Mouse (Mus musculus): ENCODE measurements at regions not wholly inside any gene's neighbourhood (a gene's known extent, or its start where the extent isn't known, plus 50 kb on each side); places are given as distances from the start of the nearest gene placed in this dataset.

- no peak for DNase-seq (ENCODE audit: low read depth)
Observed at GRCm38 (mm10) chr2:105454353-105454752, 55.2 kb upstream of the Rcn1 start.

- no peak for DNase-seq (ENCODE audit: low read depth)
Observed at GRCm38 (mm10) chr2:105454836-105455235, 55.7 kb upstream of the Rcn1 start.

- DNase-seq (ENCODE audit: low read depth), result no peak
Observed at GRCm38 (mm10) chr2:105458643-105459042, 59.5 kb upstream of the Rcn1 start.

- no peak for DNase-seq (ENCODE audit: low read depth)
Observed at GRCm38 (mm10) chr2:105459512-105459911, 60.4 kb upstream of the Rcn1 start.

GRCm38 (mm10) chr2:105465630-105466029 is 66.5 kb upstream of the Rcn1 start:
- peak; percentile 55 for DNase-seq (ENCODE audit: low read depth)

- DNase-seq (ENCODE audit: low read depth), result peak; percentile 51
Observed at GRCm38 (mm10) chr2:105468930-105469329, 69.8 kb upstream of the Rcn1 start.

GRCm38 (mm10) chr2:105476028-105476677 is 77.0 kb upstream of the Rcn1 start:
- DNase-seq (ENCODE audit: low read depth), result no peak

- DNase-seq (ENCODE audit: low read depth), result no peak
Observed at GRCm38 (mm10) chr2:105481990-105482592, 83.0 kb upstream of the Rcn1 start.

GRCm38 (mm10) chr2:105484496-105484895 is 85.4 kb upstream of the Rcn1 start:
- no peak for DNase-seq (ENCODE audit: low read depth)

- no peak for DNase-seq (ENCODE audit: low read depth)
Observed at GRCm38 (mm10) chr2:105485286-105485685, 86.2 kb upstream of the Rcn1 start.

- no peak for DNase-seq (ENCODE audit: low read depth)
Observed at GRCm38 (mm10) chr2:105495796-105496195, 96.7 kb upstream of the Rcn1 start.

- DNase-seq (ENCODE audit: low read depth), result no peak
Observed at GRCm38 (mm10) chr2:105504197-105504596, 105.1 kb upstream of the Rcn1 start.

- DNase-seq (ENCODE audit: low read depth), result no peak
Observed at GRCm38 (mm10) chr2:105505554-105505953, 106.4 kb upstream of the Rcn1 start.

GRCm38 (mm10) chr2:105507160-105507559 is 108.0 kb upstream of the Rcn1 start:
- no peak for DNase-seq (ENCODE audit: low read depth)

GRCm38 (mm10) chr2:105510816-105511215 is 111.7 kb upstream of the Rcn1 start:
- no peak for DNase-seq (ENCODE audit: low read depth)

- DNase-seq (ENCODE audit: low read depth), result no peak
Observed at GRCm38 (mm10) chr2:105511690-105512089, 112.6 kb upstream of the Rcn1 start.

GRCm38 (mm10) chr2:105514226-105514625 is 115.1 kb upstream of the Rcn1 start:
- DNase-seq (ENCODE audit: low read depth), result no peak

- DNase-seq (ENCODE audit: low read depth), result no peak
Observed at GRCm38 (mm10) chr2:105514881-105515280, 115.8 kb upstream of the Rcn1 start.

GRCm38 (mm10) chr2:105515326-105515725 is 116.2 kb upstream of the Rcn1 start:
- DNase-seq (ENCODE audit: low read depth), result no peak

GRCm38 (mm10) chr2:105516267-105517133 is 117.4 kb upstream of the Rcn1 start:
- no peak for DNase-seq (ENCODE audit: low read depth)

GRCm38 (mm10) chr2:105521841-105522240 is 122.7 kb upstream of the Rcn1 start:
- no peak for DNase-seq (ENCODE audit: low read depth)

GRCm38 (mm10) chr2:105523297-105523802 is 124.2 kb upstream of the Rcn1 start:
- DNase-seq (ENCODE audit: low read depth), result peak; percentile 55

GRCm38 (mm10) chr2:105525111-105525610 is 126.0 kb upstream of the Rcn1 start:
- DNase-seq (ENCODE audit: low read depth), result no peak
